8 mouse cellular contexts compared by ENCODE assay signal in genomic region chr10:85388071-85388750, GRCm38 (mm10). TPM values are rescaled to one million over a fixed set of nuclear protein-coding genes. Genes with fewer than 3 reads are reported as not detected.
DNase-seq lines count a peak whose midpoint lies in the region; ATAC-seq and TF ChIP-seq lines count a peak whose summit lies in the region.

No protein-coding gene starts in this region.

- peaks cover 25% of the 10 kb centered on the region for H3K4me1 ChIP-seq in limb, embryonic 13.5 days

- no peaks in the 10 kb centered on the region for H3K79me2 ChIP-seq in myocyte (ENCODE audit: control insufficient read depth, insufficient read depth)

- peak overlapping the region; percentile 54 for H3ac ChIP-seq in myocyte (ENCODE audit: control insufficient read depth, insufficient read length)

- no peaks in the 10 kb centered on the region for H3K9me3 ChIP-seq in limb, embryonic 13.5 days

- peak overlapping the region; percentile 76 for H3K4me3 ChIP-seq in limb, embryonic 13.5 days
- H3K4me3 ChIP-seq in myocyte, result peak overlapping the region; percentile 42

- no peaks in the 10 kb centered on the region for H3K27me3 ChIP-seq in limb, embryonic 13.5 days
- H3K27me3 ChIP-seq in myocyte (ENCODE audit: control insufficient read depth, insufficient read depth, insufficient read length), result no peaks in the 10 kb centered on the region

- H3K9ac ChIP-seq in limb, embryonic 13.5 days, result peak overlapping the region; percentile 81

- no peak for TF ChIP-seq POLR2A in myocyte (IDR thresholded peaks at IDR 0.05; ENCODE audit: insufficient read length, low read depth)

- WGBS in limb, embryonic 13.5 days, result 1% methylated on average over 50 of the region's 50 CpGs

- peak; percentile 54 for DNase-seq in embryo, embryonic 10 days (ENCODE audit: low spot score)
- no peak for DNase-seq in embryo, embryonic 9.5 days (ENCODE audit: extremely low spot score)
- DNase-seq in embryo, embryonic 10.5 days (ENCODE audit: low spot score), result peak; percentile 30
- peak; percentile 4 to 9 for DNase-seq in heart, postnatal 36 days
- DNase-seq in layer of hippocampus, adult 8-10 months (ENCODE audit: low spot score in 2 of 2), result no peak

- intact Hi-C loops in heart, postnatal 36 days (cut with DNase I), result loop anchor here (5.0 to 10.0 kb wide), 2 partner anchors 166 to 237 kb away; no protein-coding TSS in a partner anchor

- H3K4me2 ChIP-seq in limb, embryonic 13.5 days (replicated peaks), result peak overlapping the region; percentile 100
- H3K4me2 ChIP-seq in myocyte (ENCODE audit: low read depth), result peak overlapping the region; percentile 99

- H3K36me3 ChIP-seq in limb, embryonic 13.5 days, result no peaks in the 10 kb centered on the region
- H3K36me3 ChIP-seq in myocyte (ENCODE audit: control insufficient read depth, insufficient read depth), result no peaks in the 10 kb centered on the region

- H3K27ac ChIP-seq in limb, embryonic 13.5 days, result no peak overlapping the region

- peak; percentile 7 for ATAC-seq in CD4-positive, CD25-positive, alpha-beta regulatory T cell, adult 4 months
- ATAC-seq in limb, embryonic 13.5 days (ENCODE audit: low FRiP score, low read depth), result no peak; the same call in 1 of the 2 replicates

TF ChIP-seq in myocyte, 11 proteins besides CTCF, POLR2A, EP300 and RAD21:
- TF ChIP-seq E2F4 (IDR thresholded peaks at IDR 0.05; ENCODE audit: insufficient read depth) (no peak), SRF (IDR thresholded peaks at IDR 0.05; ENCODE audit: control insufficient read depth, insufficient read length, low read depth) (no peak), MYOD1 (IDR thresholded peaks at IDR 0.05; ENCODE audit: control insufficient read depth in 1 of 3, insufficient read length in 2 of 3, low read depth in 2 of 3) (no peak), USF1 (IDR thresholded peaks at IDR 0.05; ENCODE audit: low read depth) (no peak), CEBPB (IDR thresholded peaks at IDR 0.05; ENCODE audit: insufficient read depth, poor library complexity, severe bottlenecking) (no peak), TCF3 (IDR thresholded peaks at IDR 0.05; ENCODE audit: insufficient read length, low read depth) (no peak), MYOG (IDR thresholded peaks at IDR 0.05; ENCODE audit: control insufficient read depth in 1 of 3, insufficient read depth in 1 of 3, insufficient read length in 2 of 3, low read depth in 2 of 3) (no peak), MAX (IDR thresholded peaks at IDR 0.05; ENCODE audit: low read depth) (no peak), TCF12 (IDR thresholded peaks at IDR 0.05; ENCODE audit: insufficient read depth, poor library complexity, severe bottlenecking) (no peak), REST (IDR thresholded peaks at IDR 0.05; ENCODE audit: insufficient read depth, insufficient read length) (no peak), POLR2AphosphoS2 (IDR thresholded peaks at IDR 0.05; ENCODE audit: insufficient read length, low read depth) (no peak)

RNA-seq across cellular contexts. Expression of gene Btbd11, which starts 1.6 kb away (rescaled TPM):
- polyA plus RNA-seq in CD4-positive, CD25-positive, alpha-beta regulatory T cell, adult 4 months (2017; shearing (Covaris generic)), result 1 to 10 TPM; 3.6 to 5.6 TPM
- 1 to 10 TPM; 1.1 to 1.4 TPM for total RNA-seq in heart, postnatal 36 days (2021)
- polyA plus RNA-seq in limb, embryonic 13.5 days (2015; fragmentation: Nextera tagmentation; extraction: Ambion mirVana), result 9.2 and 9.7 TPM in 2 replicates
- 6.8 TPM for polyA plus RNA-seq in myocyte (2012; fragmentation: generic; extraction: Trizol)
- total RNA-seq in layer of hippocampus, adult 8-10 months (2022), result 10 to 100 TPM; 20.2 to 30.5 (median 21.7) TPM

Comparison
In these comparisons a context has a peak if more than half of its experiments do, and no peak if none do; other contexts are left out.
1. DNase-seq: peak in embryo, embryonic 10 days (single experiment), embryo, embryonic 10.5 days (single experiment) and heart, postnatal 36 days (2 of 2); none in embryo, embryonic 9.5 days (single experiment) and layer of hippocampus, adult 8-10 months (0 of 2).